Mouse (Mus musculus) hindbrain, embryonic 13.5 days (tissue): ENCODE measurements around the gene Slc6a16. TPM values are rescaled to one million over a fixed set of nuclear protein-coding genes. Genes with fewer than 3 reads are reported as not detected.
A peak's percentile ranks its signal among the peaks of the same experiment; 100 is the strongest.

Experiments used
- ATAC-seq: fragments of 200-750 bp; cut with Nextera tagmentation; 2 replicates; pipeline ENCODE4 v1.8.0; 2017; ENCODE audit warnings: moderate TSS enrichment; ENCODE audit not compliant: low FRiP score
- H3K27ac ChIP-seq: fragments of 300-500 bp; sonication (generic); 2 replicates; pipeline ENCODE4 v1.5.1; 2015; ENCODE audit warnings: inconsistent platforms, mild to moderate bottlenecking, moderate library complexity
- H3K27me3 ChIP-seq: fragments of 300-500 bp; sonication (generic); 2 replicates; pipeline ENCODE4 v1.6.1; 2015; ENCODE audit warnings: mild to moderate bottlenecking, inconsistent platforms
- H3K36me3 ChIP-seq: fragments of 300-500 bp; sonication (generic); 2 replicates; pipeline ENCODE4 v1.6.1; 2015; ENCODE audit warnings: mild to moderate bottlenecking, inconsistent platforms
- H3K4me1 ChIP-seq: fragments of 300-500 bp; sonication (generic); replicated peaks from 2 replicates; pipeline ENCODE4 v1.6.1; 2015; ENCODE audit warnings: inconsistent platforms
- H3K4me2 ChIP-seq: fragments of 300-500 bp; sonication (generic); 2 replicates; pipeline ENCODE4 v1.6.1; 2015; ENCODE audit warnings: inconsistent platforms, mild to moderate bottlenecking, moderate library complexity
- H3K4me3 ChIP-seq: fragments of 300-500 bp; sonication (generic); 2 replicates; pipeline ENCODE4 v1.5.1; 2015; ENCODE audit warnings: mild to moderate bottlenecking, inconsistent platforms
- H3K9ac ChIP-seq: fragments of 300-500 bp; sonication (generic); 2 replicates; pipeline ENCODE4 v1.6.1; 2015; ENCODE audit warnings: mild to moderate bottlenecking, inconsistent platforms
- H3K9me3 ChIP-seq: fragments of 300-500 bp; sonication (generic); 2 replicates; pipeline ENCODE4 v1.6.1; 2016; ENCODE audit warnings: inconsistent platforms
- WGBS: fragments of 180-500 bp; shearing (Covaris S2); methylation state at CpG from one replicate; pipeline ENCODE4 v1.1.7; 2015; 5-methylcytosine and 5-hydroxymethylcytosine counted together
- polyA plus RNA-seq: library from polyadenylated mRNA; unstranded; fragments of >200 nt; fragmentation: Nextera tagmentation; extraction: Ambion mirVana; gene quantifications from 2 replicates; pipeline ENCODE4 v1.2.1, GENCODE M21; 2015

Gene Slc6a16
- polyA plus RNA-seq, 1 experiment from 2014 or later: 0.38 TPM

DNA sequence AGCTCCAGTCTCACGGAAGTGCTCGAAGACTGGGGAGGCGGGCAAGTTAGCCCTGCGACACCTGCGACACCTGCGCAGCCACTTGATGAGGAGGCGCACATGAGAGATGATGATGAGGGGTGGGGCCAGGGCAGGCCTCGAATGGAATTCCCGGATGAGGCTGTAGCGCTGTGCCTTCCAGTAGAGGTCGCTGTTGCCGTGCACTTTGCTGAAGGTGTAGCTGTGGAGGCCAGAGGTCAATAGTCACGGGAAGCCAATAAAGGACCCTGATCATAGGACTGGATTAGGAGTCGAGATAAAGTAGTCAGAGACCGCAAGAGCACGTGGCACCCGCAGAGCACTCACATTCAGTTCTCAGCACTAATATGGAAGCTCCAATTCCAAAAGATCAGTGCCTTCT, 64.4 kb downstream of the Slc6a16 start:
- no peaks in the 10 kb centered on the region for H3K9me3 ChIP-seq
- 0 out of 2 replicates have a peak, but pooled peaks cover 7% of the 10 kb centered on the region for H3K27me3 ChIP-seq
- no peak overlapping the region for H3K27ac ChIP-seq
- H3K36me3 ChIP-seq: no peaks in the 10 kb centered on the region
- H3K9ac ChIP-seq: peak overlapping the region; percentile 55
- WGBS: 4% methylated on average over 17 of the region's 17 CpGs
- H3K4me3 ChIP-seq: peak overlapping the region; percentile 23
- ATAC-seq: peak; percentile 44
- peak overlapping the region; percentile 49 for H3K4me2 ChIP-seq
- peaks cover 34% of the 10 kb centered on the region for H3K4me1 ChIP-seq

DNA sequence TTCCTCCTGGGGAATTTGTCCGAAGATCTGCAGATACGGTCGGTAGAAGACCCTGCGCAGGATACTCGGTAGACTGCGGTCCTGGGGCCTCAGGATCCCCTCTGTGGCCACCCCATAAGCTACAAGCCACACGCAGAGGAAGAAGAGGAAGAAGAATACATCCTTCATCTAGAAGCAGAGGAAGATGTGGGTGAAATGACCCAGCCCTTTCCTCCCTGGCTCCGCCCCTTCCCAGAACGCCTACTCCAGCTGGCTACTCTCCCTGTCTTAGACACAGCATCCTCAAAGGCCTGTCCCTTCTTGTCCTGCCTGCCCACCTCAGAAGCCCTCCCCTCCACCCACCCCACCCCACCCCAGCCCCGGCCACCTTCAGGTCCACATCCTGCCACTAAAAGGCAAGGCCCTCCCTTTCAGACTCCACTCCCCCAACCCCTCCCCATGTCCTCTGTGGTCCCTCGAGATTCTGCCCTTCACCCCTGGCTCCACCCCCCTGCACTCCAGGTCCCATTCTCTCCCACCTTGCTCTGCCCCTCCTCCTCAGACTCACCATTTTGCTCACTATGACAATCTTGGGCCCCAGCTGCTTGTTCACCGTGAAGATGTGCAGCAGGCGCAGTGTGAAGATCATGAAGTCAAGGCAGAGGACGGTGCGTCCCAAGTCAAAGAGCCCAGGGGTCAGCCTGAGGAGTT, 67.8 kb downstream of the Slc6a16 start:
- H3K4me1 ChIP-seq: peaks cover 33% of the 10 kb centered on the region
- H3K27me3 ChIP-seq: 0 out of 2 replicates have a peak, but pooled peaks cover 3% of the 10 kb centered on the region
- no peaks in the 10 kb centered on the region for H3K9me3 ChIP-seq
- WGBS: 68% methylated on average over 15 of the region's 15 CpGs
- H3K4me3 ChIP-seq: no peak overlapping the region
- no peak for ATAC-seq
- H3K36me3 ChIP-seq: no peaks in the 10 kb centered on the region
- H3K9ac ChIP-seq: peak overlapping the region; percentile 15
- no peak overlapping the region for H3K27ac ChIP-seq
- no peak overlapping the region for H3K4me2 ChIP-seq

DNA sequence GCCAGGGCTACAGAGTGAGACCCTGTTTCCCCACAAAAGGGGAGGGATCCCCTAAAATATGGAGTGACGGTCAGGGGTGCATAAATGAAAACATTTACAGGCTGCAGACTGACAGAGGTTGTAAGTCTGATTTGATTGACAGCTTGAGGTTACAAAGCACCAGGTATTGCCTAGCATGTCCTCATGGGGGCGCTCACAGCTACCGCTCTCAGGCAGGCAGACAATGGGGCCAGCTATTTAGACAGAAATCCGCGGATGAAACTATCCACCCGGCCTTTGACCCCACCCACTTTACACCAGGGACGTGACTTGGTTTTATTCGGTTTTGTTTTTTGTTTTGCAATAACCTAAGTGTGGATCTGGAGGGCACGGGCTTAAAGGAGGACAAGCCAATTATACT, 68.6 kb downstream of the Slc6a16 start:
- Histone ChIP-seq H3K9me3 (no peaks in the 10 kb centered on the region), H3K4me1 (peaks cover 34% of the 10 kb centered on the region), H3K9ac (peak overlapping the region; percentile 15), H3K36me3 (no peaks in the 10 kb centered on the region), H3K27me3 (0 out of 2 replicates have a peak, but pooled peaks cover 3% of the 10 kb centered on the region), H3K27ac (no peak overlapping the region), H3K4me2 (no peak overlapping the region), H3K4me3 (no peak overlapping the region)
- WGBS: 10% methylated on average over 9 of the region's 9 CpGs
- ATAC-seq: no peak

DNA sequence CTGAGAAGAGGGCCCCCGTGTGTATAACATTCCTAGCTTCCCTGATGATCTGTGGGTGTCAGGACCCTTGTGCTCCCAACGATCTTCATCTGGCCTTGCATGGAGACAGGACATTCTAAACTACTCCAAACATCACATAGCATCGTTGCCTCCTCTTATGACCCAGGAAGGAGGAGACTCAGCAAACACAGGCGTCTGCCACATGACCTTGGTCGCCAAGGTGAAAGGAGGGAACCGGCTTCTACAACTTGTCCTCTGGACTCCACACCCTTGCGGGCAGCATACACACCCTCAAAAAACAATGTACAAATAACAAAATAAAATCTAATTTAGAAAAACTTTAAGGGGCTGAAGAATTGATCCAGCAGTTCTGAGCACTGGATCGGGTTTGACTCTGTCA, 71.1 kb downstream of the Slc6a16 start:
- Histone ChIP-seq H3K9ac (no peak overlapping the region), H3K36me3 (0 out of 2 replicates have a peak, but pooled peaks cover 2% of the 10 kb centered on the region), H3K4me3 (no peak overlapping the region), H3K27me3 (no peaks in the 10 kb centered on the region), H3K27ac (no peak overlapping the region), H3K9me3 (no peaks in the 10 kb centered on the region), H3K4me2 (no peak overlapping the region), H3K4me1 (peaks cover 23% of the 10 kb centered on the region)
- no peak for ATAC-seq
- WGBS: 73% methylated on average over 8 of the region's 8 CpGs

DNA sequence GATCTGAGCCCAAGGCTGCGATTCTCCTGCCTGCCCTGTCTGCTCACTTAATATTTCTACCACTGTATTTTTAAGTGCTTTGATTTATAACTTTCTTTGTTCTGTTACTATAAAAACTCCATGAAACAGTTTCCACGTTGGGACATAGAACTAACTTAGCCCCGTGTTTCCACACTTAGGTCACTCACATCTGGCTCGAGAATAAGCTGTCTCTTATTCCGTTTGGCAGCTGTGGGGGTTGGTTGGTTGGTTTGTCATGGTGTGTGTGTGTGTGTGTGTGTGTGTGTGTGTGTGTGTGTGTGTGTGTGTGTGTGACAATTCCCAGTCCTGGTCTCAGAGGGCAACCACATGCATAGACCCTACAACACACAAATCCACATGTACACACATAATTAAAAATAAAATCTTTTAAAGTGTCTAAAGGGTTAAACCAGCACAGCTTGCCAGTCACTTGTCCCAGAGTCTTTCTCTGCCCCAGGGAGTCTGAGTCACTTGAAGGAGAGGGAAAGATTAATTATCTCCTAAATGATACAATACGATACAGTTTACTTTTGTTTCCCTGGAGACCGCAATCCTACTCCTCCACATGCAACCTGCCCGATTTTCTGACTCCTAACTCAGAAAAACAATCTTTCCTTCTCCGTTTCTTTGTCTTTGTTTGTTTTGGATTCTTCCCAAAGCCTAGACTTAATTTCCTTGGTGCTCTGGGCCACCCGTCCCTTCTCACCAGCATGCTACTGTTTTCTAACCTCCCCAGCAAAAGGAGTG, 72.0 kb downstream of the Slc6a16 start:
- Histone ChIP-seq H3K4me3 (no peak overlapping the region), H3K9me3 (no peaks in the 10 kb centered on the region), H3K4me1 (peaks cover 23% of the 10 kb centered on the region), H3K36me3 (peaks cover 4% of the 10 kb centered on the region; the same call in 1 of the 2 replicates), H3K27ac (peak overlapping the region; percentile 72), H3K27me3 (no peaks in the 10 kb centered on the region), H3K4me2 (no peak overlapping the region), H3K9ac (0 out of 2 replicates have a peak overlapping the region, but pooled peaks have one; percentile 31)
- no peak for ATAC-seq
- 26% methylated on average over 10 of the region's 10 CpGs for WGBS

DNA sequence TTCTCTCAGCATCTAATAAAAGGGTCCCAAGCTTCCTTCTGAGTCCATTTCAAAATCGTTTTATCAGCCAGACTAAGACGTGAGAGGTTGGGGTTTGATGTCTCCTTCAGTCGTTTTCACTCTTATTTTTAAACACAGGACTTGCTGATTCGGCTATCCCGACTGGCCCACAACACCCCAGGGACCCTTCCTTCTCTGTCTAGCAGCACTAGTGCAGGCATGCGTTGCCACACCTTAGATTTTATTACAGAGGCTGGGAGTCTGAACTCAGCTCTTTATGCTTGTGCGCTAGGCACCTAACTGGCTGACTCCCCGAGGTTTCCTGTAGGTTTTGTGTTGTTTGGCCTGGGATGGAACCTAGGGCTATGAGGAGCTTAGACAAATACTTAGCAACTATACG, 72.6 kb downstream of the Slc6a16 start:
- 32% methylated on average over 9 of the region's 9 CpGs for WGBS
- H3K27ac ChIP-seq: peak overlapping the region; percentile 72
- no peak overlapping the region for H3K4me2 ChIP-seq

DNA sequence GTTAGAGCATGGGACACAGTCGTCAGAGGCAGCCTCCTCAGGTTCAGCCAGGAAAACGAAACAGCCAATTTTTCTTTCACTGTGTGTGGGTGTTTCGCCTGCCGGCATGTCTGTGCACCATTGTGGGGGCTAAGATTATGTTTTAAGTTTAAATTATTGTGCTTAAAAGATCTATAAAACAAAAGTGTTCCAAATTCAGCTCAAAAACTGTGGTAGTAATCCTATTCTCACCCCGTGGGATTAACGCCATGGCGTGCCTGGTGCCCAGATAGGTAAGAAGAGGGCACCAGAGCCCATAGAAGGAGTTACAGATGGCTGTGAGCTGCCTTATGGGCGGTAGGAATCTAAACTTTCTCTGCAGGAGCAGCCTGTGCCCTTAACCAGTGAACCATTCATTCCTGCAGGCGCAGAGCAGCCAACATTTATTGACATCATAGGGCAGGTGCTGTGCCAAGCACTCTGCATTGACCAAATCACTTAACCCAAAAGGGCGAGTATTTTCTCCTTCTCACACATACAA, 74.4 kb downstream of the Slc6a16 start:
- Histone ChIP-seq H3K9me3 (no peaks in the 10 kb centered on the region), H3K4me3 (no peak overlapping the region), H3K4me1 (peaks cover 13% of the 10 kb centered on the region), H3K27ac (no peak overlapping the region), H3K9ac (no peak overlapping the region), H3K36me3 (peaks cover 5% of the 10 kb centered on the region; the same call in 1 of the 2 replicates), H3K27me3 (no peaks in the 10 kb centered on the region), H3K4me2 (no peak overlapping the region)
- WGBS: 85% methylated on average over 10 of the region's 10 CpGs
- ATAC-seq: no peak

More for the DNA sequence above, 72.6 kb downstream of the Slc6a16 start:
- no peaks in the 10 kb centered on the region for H3K9me3 ChIP-seq
- H3K9ac ChIP-seq: 0 out of 2 replicates have a peak overlapping the region, but pooled peaks have one; percentile 31
- H3K4me1 ChIP-seq: peaks cover 23% of the 10 kb centered on the region
- no peak for ATAC-seq
- H3K4me3 ChIP-seq: no peak overlapping the region
- H3K36me3 ChIP-seq: peaks cover 5% of the 10 kb centered on the region; the same call in 1 of the 2 replicates
- H3K27me3 ChIP-seq: no peaks in the 10 kb centered on the region

DNA sequence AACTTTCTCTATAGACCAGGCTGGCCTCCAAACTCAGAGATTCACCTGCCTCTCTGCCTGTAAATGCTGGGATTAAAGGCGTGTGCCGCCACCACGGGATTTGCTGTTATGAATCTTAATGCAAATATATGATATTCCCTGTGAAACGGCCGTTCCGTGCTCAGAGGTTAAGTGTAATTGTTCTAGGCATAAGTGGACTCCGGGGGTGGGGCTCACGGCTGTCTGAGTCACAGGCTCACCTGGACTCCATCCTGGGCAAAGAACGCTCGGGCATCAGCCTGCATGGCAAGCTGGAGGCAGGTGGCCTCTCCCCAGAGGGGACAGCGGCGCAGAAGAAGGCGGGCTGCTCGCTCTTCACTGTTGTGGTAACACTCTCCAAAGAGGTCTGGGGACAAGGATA, 75.7 kb downstream of the Slc6a16 start:
- Histone ChIP-seq H3K9me3 (no peaks in the 10 kb centered on the region), H3K4me3 (no peak overlapping the region), H3K4me2 (no peak overlapping the region), H3K36me3 (peaks cover 5% of the 10 kb centered on the region; the same call in 1 of the 2 replicates), H3K4me1 (peaks cover 13% of the 10 kb centered on the region), H3K9ac (no peak overlapping the region), H3K27ac (no peak overlapping the region), H3K27me3 (no peaks in the 10 kb centered on the region)
- 94% methylated on average over 14 of the region's 14 CpGs for WGBS
- ATAC-seq: no peak

DNA sequence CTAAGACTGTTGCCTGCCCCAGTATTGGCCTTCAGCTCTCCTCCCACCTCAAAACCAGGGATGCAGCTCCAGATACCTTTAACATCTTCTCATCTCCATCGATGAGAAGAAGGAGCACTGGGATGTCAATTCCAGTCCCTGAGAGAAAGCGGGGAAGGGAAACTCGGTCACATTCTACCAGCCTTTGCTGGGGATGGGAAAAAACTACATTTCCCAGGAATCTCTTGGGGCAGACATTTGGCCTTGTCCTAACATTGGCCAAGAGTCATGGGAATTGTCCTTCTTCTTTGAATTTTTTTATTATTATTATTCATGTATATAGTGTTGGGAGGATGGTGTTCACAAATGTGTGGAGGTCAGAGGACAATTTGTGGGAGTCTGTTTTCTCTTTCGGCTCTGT, 81.4 kb downstream of the Slc6a16 start:
- no peaks in the 10 kb centered on the region for H3K9me3 ChIP-seq
- H3K4me1 ChIP-seq: no peaks in the 10 kb centered on the region
- no peak overlapping the region for H3K4me2 ChIP-seq
- H3K36me3 ChIP-seq: peaks cover 8% of the 10 kb centered on the region
- H3K27ac ChIP-seq: no peak overlapping the region
- H3K9ac ChIP-seq: no peak overlapping the region
- WGBS: 84% methylated on average over 4 of the region's 4 CpGs
- no peaks in the 10 kb centered on the region for H3K27me3 ChIP-seq
- no peak for ATAC-seq
- H3K4me3 ChIP-seq: no peak overlapping the region

Other genes with a start within 250 kb of the Slc6a16 start
- gene Irf3, start 243.4 kb upstream of the Slc6a16 start, polyA plus RNA-seq: 66.7 and 68.3 TPM in 2 replicates
- gene Bcl2l12, start 242.4 kb upstream of the Slc6a16 start, polyA plus RNA-seq: 16.2 and 19.7 TPM in 2 replicates
- 42.4 and 45.2 TPM in 2 replicates for gene Scaf1, start 224.7 kb upstream of the Slc6a16 start, polyA plus RNA-seq
- 11.5 and 15.4 TPM in 2 replicates for gene Rras, start 223.1 kb upstream of the Slc6a16 start, polyA plus RNA-seq
- 13.8 and 14.5 TPM in 2 replicates for gene Prr12, start 188.2 kb upstream of the Slc6a16 start, polyA plus RNA-seq
- 58.0 and 58.5 TPM in 2 replicates for gene Nosip, start 178.7 kb upstream of the Slc6a16 start, polyA plus RNA-seq
- gene Prrg2, start 178.4 kb upstream of the Slc6a16 start, polyA plus RNA-seq: 14.8 and 17.1 TPM in 2 replicates
- gene Rcn3, start 148.9 kb upstream of the Slc6a16 start, polyA plus RNA-seq: 93.8 and 103 TPM in 2 replicates
- gene Fcgrt, start 137.2 kb upstream of the Slc6a16 start, polyA plus RNA-seq: 26.9 and 28.3 TPM in 2 replicates
- 994 and 999 TPM in 2 replicates for gene Rps11, start 116.6 kb upstream of the Slc6a16 start, polyA plus RNA-seq
- gene Rpl13a, start 112.3 kb upstream of the Slc6a16 start, polyA plus RNA-seq: 770 and 846 TPM in 2 replicates
- 0.14 TPM in 1 of 2 replicates, not detected in the other for gene Gm45713, start 104.9 kb upstream of the Slc6a16 start, polyA plus RNA-seq
- gene Flt3l, start 104.7 kb upstream of the Slc6a16 start, polyA plus RNA-seq: 1.4 and 1.6 TPM in 2 replicates
- gene Pih1d1, start 86.8 kb upstream of the Slc6a16 start, polyA plus RNA-seq: 85.6 and 94.4 TPM in 2 replicates
- 23.7 and 24.5 TPM in 2 replicates for gene Aldh16a1, start 86.5 kb upstream of the Slc6a16 start, polyA plus RNA-seq
- 0.42 and 0.62 TPM in 2 replicates for gene Slc17a7, start 77.1 kb upstream of the Slc6a16 start, polyA plus RNA-seq
- gene Gfy, start 61.5 kb upstream of the Slc6a16 start, polyA plus RNA-seq: not detected in 2 replicates
- 0.66 TPM in 1 of 2 replicates, not detected in the other for gene Pth2, start 60.1 kb upstream of the Slc6a16 start, polyA plus RNA-seq
- gene Ccdc155, start 36.2 kb upstream of the Slc6a16 start, polyA plus RNA-seq: 0.49 and 0.54 TPM in 2 replicates
- 5.6 and 5.7 TPM in 2 replicates for gene Dkkl1, start 28.9 kb upstream of the Slc6a16 start, polyA plus RNA-seq
- gene Tead2, start 25.3 kb upstream of the Slc6a16 start, polyA plus RNA-seq: 78.6 and 79.2 TPM in 2 replicates
- gene Cd37, start 2.0 kb upstream of the Slc6a16 start, polyA plus RNA-seq: 0.96 and 1.7 TPM in 2 replicates
- not detected in 2 replicates for gene Slc6a21, start 36.4 kb downstream of the Slc6a16 start, polyA plus RNA-seq
- 7.3 and 8.9 TPM in 2 replicates for gene Trpm4, start 92.7 kb downstream of the Slc6a16 start, polyA plus RNA-seq
- 0.31 TPM in 2 replicates for gene Hrc, start 94.2 kb downstream of the Slc6a16 start, polyA plus RNA-seq
- 19.9 and 20.7 TPM in 2 replicates for gene Ppfia3, start 125.9 kb downstream of the Slc6a16 start, polyA plus RNA-seq
- gene Lin7b, start 129.5 kb downstream of the Slc6a16 start, polyA plus RNA-seq: 12.5 and 13.4 TPM in 2 replicates
- gene Snrnp70, start 154.7 kb downstream of the Slc6a16 start, polyA plus RNA-seq: 205 and 215 TPM in 2 replicates
- not detected in 2 replicates for gene Kcna7, start 164.6 kb downstream of the Slc6a16 start, polyA plus RNA-seq
- 0.10 and 0.19 TPM in 2 replicates for gene Ntf5, start 172.6 kb downstream of the Slc6a16 start, polyA plus RNA-seq
- 1.2 and 2.5 TPM in 2 replicates for gene Lhb, start 179.7 kb downstream of the Slc6a16 start, polyA plus RNA-seq
- 21.9 and 23.2 TPM in 2 replicates for gene Gys1, start 193.8 kb downstream of the Slc6a16 start, polyA plus RNA-seq
- gene Ruvbl2, start 197.0 kb downstream of the Slc6a16 start, polyA plus RNA-seq: 99.9 and 110 TPM in 2 replicates
- gene Ftl1, start 218.8 kb downstream of the Slc6a16 start, polyA plus RNA-seq: 7,019 and 7,066 TPM in 2 replicates
- 253 and 271 TPM in 2 replicates for gene Bax, start 225.8 kb downstream of the Slc6a16 start, polyA plus RNA-seq
- gene Tulp2, start 240.8 kb downstream of the Slc6a16 start, polyA plus RNA-seq: 0.13 and 0.22 TPM in 2 replicates
- not detected in 2 replicates for gene Gm45808, start 245.7 kb downstream of the Slc6a16 start, polyA plus RNA-seq
- gene Dhdh, start 247.7 kb downstream of the Slc6a16 start, polyA plus RNA-seq: 3.4 and 4.2 TPM in 2 replicates